Mouse (Mus musculus): ENCODE measurements around the gene Mmaa. TPM values are rescaled to one million over a fixed set of nuclear protein-coding genes. Genes with fewer than 3 reads are reported as not detected.

Mmaa gene
- polyA plus RNA-seq, 1 experiment from 2014 or later, result 17.8 TPM

- H3K27me3 ChIP-seq, result no peaks in the 10 kb centered on the region
- no peaks in the 10 kb centered on the region for H3K9me3 ChIP-seq
- no peaks in the 10 kb centered on the region for H3K36me3 ChIP-seq
- H3K9ac ChIP-seq, result no peak overlapping the region
- H3K4me1 ChIP-seq (replicated peaks), result no peaks in the 10 kb centered on the region
- H3K27ac ChIP-seq (replicated peaks), result no peak overlapping the region
- 94% methylated on average over 2 of the region's 2 CpGs for WGBS
- H3K4me3 ChIP-seq, result no peak overlapping the region
- H3K4me2 ChIP-seq, result no peak overlapping the region
- no peak for ATAC-seq (ENCODE audit: low FRiP score, low read depth)
These were observed 51.3 kb downstream of the Mmaa start for GRCm38 (mm10) chr8:79243422-79243821.

GRCm38 (mm10) chr8:79239996-79240395 lies 54.7 kb downstream of the Mmaa start:
- no peak for ATAC-seq (ENCODE audit: low FRiP score, low read depth)
- Histone ChIP-seq H3K4me2 (no peak overlapping the region), H3K4me3 (no peak overlapping the region), H3K4me1 (replicated peaks) (no peaks in the 10 kb centered on the region), H3K27me3 (no peaks in the 10 kb centered on the region), H3K9me3 (no peaks in the 10 kb centered on the region), H3K36me3 (no peaks in the 10 kb centered on the region), H3K9ac (no peak overlapping the region), H3K27ac (replicated peaks) (no peak overlapping the region)
- 83% methylated on average over 7 of the region's 7 CpGs for WGBS

- H3K9me3 ChIP-seq, result no peaks in the 10 kb centered on the region
- no peak overlapping the region for H3K4me3 ChIP-seq
- no peak for ATAC-seq (ENCODE audit: low FRiP score, low read depth)
- WGBS, result 80% methylated on average over 3 of the region's 3 CpGs
- H3K27me3 ChIP-seq, result no peaks in the 10 kb centered on the region
- no peaks in the 10 kb centered on the region for H3K36me3 ChIP-seq
- H3K9ac ChIP-seq, result no peak overlapping the region
- no peak overlapping the region for H3K27ac ChIP-seq (replicated peaks)
- no peak overlapping the region for H3K4me2 ChIP-seq
- H3K4me1 ChIP-seq (replicated peaks), result no peaks in the 10 kb centered on the region
These were observed 55.4 kb downstream of the Mmaa start for GRCm38 (mm10) chr8:79239320-79239719.

GRCm38 (mm10) chr8:79229266-79229888 lies 65.4 kb downstream of the Mmaa start:
- Histone ChIP-seq H3K9ac (no peak overlapping the region), H3K27me3 (no peaks in the 10 kb centered on the region), H3K4me3 (no peak overlapping the region), H3K9me3 (no peaks in the 10 kb centered on the region), H3K4me1 (replicated peaks) (no peaks in the 10 kb centered on the region), H3K27ac (replicated peaks) (no peak overlapping the region), H3K36me3 (no peaks in the 10 kb centered on the region), H3K4me2 (no peak overlapping the region)
- WGBS, result 80% methylated on average over 8 of the region's 8 CpGs
- no peak for ATAC-seq (ENCODE audit: low FRiP score, low read depth)

GRCm38 (mm10) chr8:79227916-79228315 lies 66.8 kb downstream of the Mmaa start:
- no peak for ATAC-seq (ENCODE audit: low FRiP score, low read depth)
- H3K36me3 ChIP-seq, result no peaks in the 10 kb centered on the region
- H3K4me3 ChIP-seq, result no peak overlapping the region
- H3K4me2 ChIP-seq, result no peak overlapping the region
- H3K9ac ChIP-seq, result no peak overlapping the region
- WGBS, result 93% methylated on average over 3 of the region's 3 CpGs
- no peak overlapping the region for H3K27ac ChIP-seq (replicated peaks)
- no peaks in the 10 kb centered on the region for H3K27me3 ChIP-seq
- H3K9me3 ChIP-seq, result no peaks in the 10 kb centered on the region
- no peaks in the 10 kb centered on the region for H3K4me1 ChIP-seq (replicated peaks)

GRCm38 (mm10) chr8:79227194-79227593 lies 67.5 kb downstream of the Mmaa start:
- H3K36me3 ChIP-seq, result no peaks in the 10 kb centered on the region
- ATAC-seq (ENCODE audit: low FRiP score, low read depth), result no peak
- no peak overlapping the region for H3K4me3 ChIP-seq
- H3K27ac ChIP-seq (replicated peaks), result no peak overlapping the region
- H3K4me2 ChIP-seq, result no peak overlapping the region
- no peak overlapping the region for H3K9ac ChIP-seq
- 0 out of 2 replicates have a peak, but pooled peaks cover 6% of the 10 kb centered on the region for H3K4me1 ChIP-seq (replicated peaks)
- H3K9me3 ChIP-seq, result no peaks in the 10 kb centered on the region
- WGBS, result 77% methylated on average over 4 of the region's 4 CpGs
- no peaks in the 10 kb centered on the region for H3K27me3 ChIP-seq

- H3K36me3 ChIP-seq, result no peaks in the 10 kb centered on the region
- H3K27ac ChIP-seq (replicated peaks), result no peak overlapping the region
- no peak overlapping the region for H3K9ac ChIP-seq
- ATAC-seq (ENCODE audit: low FRiP score, low read depth), result no peak
- 97% methylated on average over 3 of the region's 3 CpGs for WGBS
- H3K27me3 ChIP-seq, result no peaks in the 10 kb centered on the region
- no peak overlapping the region for H3K4me3 ChIP-seq
- no peaks in the 10 kb centered on the region for H3K9me3 ChIP-seq
- H3K4me2 ChIP-seq, result no peak overlapping the region
- peaks cover 9% of the 10 kb centered on the region; the same call in 1 of the 2 replicates for H3K4me1 ChIP-seq (replicated peaks)
These were observed 68.7 kb downstream of the Mmaa start for GRCm38 (mm10) chr8:79226046-79226445.

- no peaks in the 10 kb centered on the region for H3K36me3 ChIP-seq
- no peaks in the 10 kb centered on the region for H3K27me3 ChIP-seq
- no peak for ATAC-seq (ENCODE audit: low FRiP score, low read depth)
- H3K4me1 ChIP-seq (replicated peaks), result peaks cover 9% of the 10 kb centered on the region; the same call in 1 of the 2 replicates
- no peak overlapping the region for H3K4me3 ChIP-seq
- no peaks in the 10 kb centered on the region for H3K9me3 ChIP-seq
- 90% methylated on average over 7 of the region's 7 CpGs for WGBS
- no peak overlapping the region for H3K27ac ChIP-seq (replicated peaks)
- H3K9ac ChIP-seq, result no peak overlapping the region
- no peak overlapping the region for H3K4me2 ChIP-seq
These were observed 69.2 kb downstream of the Mmaa start for GRCm38 (mm10) chr8:79225586-79225985.

- Histone ChIP-seq H3K27ac (replicated peaks) (no peak overlapping the region), H3K27me3 (no peaks in the 10 kb centered on the region), H3K4me1 (replicated peaks) (peaks cover 9% of the 10 kb centered on the region; the same call in 1 of the 2 replicates), H3K4me3 (no peak overlapping the region), H3K4me2 (no peak overlapping the region), H3K9me3 (no peaks in the 10 kb centered on the region), H3K9ac (no peak overlapping the region), H3K36me3 (no peaks in the 10 kb centered on the region)
- 30% methylated on average over 9 of the region's 9 CpGs for WGBS
- ATAC-seq (ENCODE audit: low FRiP score, low read depth), result no peak
These were observed 70.4 kb downstream of the Mmaa start for GRCm38 (mm10) chr8:79224363-79224762.

- Histone ChIP-seq H3K4me3 (no peak overlapping the region), H3K27ac (replicated peaks) (no peak overlapping the region; the same call in 1 of the 2 replicates), H3K27me3 (no peaks in the 10 kb centered on the region), H3K9me3 (no peaks in the 10 kb centered on the region), H3K36me3 (no peaks in the 10 kb centered on the region), H3K4me1 (replicated peaks) (peaks cover 9% of the 10 kb centered on the region; the same call in 1 of the 2 replicates), H3K9ac (no peak overlapping the region), H3K4me2 (no peak overlapping the region)
- ATAC-seq (ENCODE audit: low FRiP score, low read depth), result peak; percentile 19; the same call in 1 of the 2 replicates
- 61% methylated on average over 5 of the region's 5 CpGs for WGBS
These were observed 72.0 kb downstream of the Mmaa start for GRCm38 (mm10) chr8:79222752-79223141.

- Histone ChIP-seq H3K27me3 (no peaks in the 10 kb centered on the region), H3K4me2 (no peak overlapping the region), H3K27ac (replicated peaks) (peak overlapping the region; percentile 8; the same call in 1 of the 2 replicates), H3K9me3 (no peaks in the 10 kb centered on the region), H3K4me3 (no peak overlapping the region), H3K36me3 (no peaks in the 10 kb centered on the region), H3K9ac (no peak overlapping the region), H3K4me1 (replicated peaks) (peaks cover 9% of the 10 kb centered on the region; the same call in 1 of the 2 replicates)
- 0 out of 2 replicates have a peak, but pooled peaks have one; percentile 56 for ATAC-seq (ENCODE audit: low FRiP score, low read depth)
- 55% methylated on average over 5 of the region's 5 CpGs for WGBS
These were observed 72.5 kb downstream of the Mmaa start for GRCm38 (mm10) chr8:79222106-79222751.

Measured in hindbrain, embryonic 15.5 days (tissue).